Mouse (Mus musculus): ENCODE results near the gene Rabgap1. TPM values are rescaled to one million over a fixed set of nuclear protein-coding genes. Genes with fewer than 3 reads are reported as not detected.

The Rabgap1 gene
- polyA plus RNA-seq, 1 experiment from 2014 or later = 13.4 TPM

DNA sequence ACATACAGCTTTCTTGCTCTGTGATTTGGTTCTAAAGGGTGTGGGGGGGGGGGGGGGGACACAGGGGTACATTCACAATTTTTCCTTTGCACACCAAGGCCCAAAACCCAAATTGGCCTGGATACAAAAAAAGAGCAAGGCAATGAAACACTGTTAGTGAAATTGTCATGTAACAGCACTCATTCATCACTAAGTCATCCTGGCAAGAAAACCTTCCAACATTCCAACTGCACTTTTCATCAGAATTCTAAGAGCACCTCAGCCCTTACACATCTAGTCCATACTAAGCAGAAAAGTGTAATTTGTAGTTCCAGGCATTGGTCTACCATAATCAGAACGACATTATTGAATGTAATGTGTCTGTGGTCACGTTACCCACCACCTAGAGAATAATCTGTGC, 129.1 kb downstream of the Rabgap1 start:
- WGBS (ENCODE audit: insufficient replicate concordance) = 85% methylated on average over 2 of the region's 2 CpGs
- Histone ChIP-seq H3K9me3 (replicated peaks) (no peaks in the 10 kb centered on the region), H3K4me1 (no peaks in the 10 kb centered on the region), H3K36me3 (peaks cover 21% of the 10 kb centered on the region), H3K4me2 (no peak overlapping the region), H3K27ac (no peak overlapping the region), H3K4me3 (no peak overlapping the region), H3K9ac (no peak overlapping the region), H3K27me3 (replicated peaks) (no peaks in the 10 kb centered on the region)
- ATAC-seq = no peak

DNA sequence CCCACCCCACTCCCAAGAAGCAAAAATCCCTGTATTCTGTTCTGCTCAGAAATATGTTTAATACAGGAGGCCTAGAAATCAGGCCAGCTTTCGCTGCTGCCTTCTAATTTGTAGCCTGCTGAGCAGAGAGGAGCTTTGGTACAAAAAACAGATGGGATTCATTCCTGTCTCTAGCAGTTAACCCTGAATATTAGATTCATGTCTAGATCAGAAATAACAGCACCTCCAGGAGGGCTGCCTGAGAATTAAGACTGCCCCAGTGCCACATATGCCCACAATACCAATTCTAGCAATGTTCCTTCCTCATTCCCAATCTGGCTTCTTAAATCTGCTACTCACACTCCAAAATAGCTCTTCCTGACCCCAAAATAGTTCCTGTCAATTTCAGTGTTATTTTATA, 133.6 kb downstream of the Rabgap1 start:
- Histone ChIP-seq H3K27ac (no peak overlapping the region), H3K4me2 (no peak overlapping the region), H3K27me3 (replicated peaks) (no peaks in the 10 kb centered on the region), H3K9ac (no peak overlapping the region), H3K4me3 (no peak overlapping the region), H3K4me1 (no peaks in the 10 kb centered on the region), H3K9me3 (replicated peaks) (no peaks in the 10 kb centered on the region), H3K36me3 (no peaks in the 10 kb centered on the region)
- ATAC-seq = no peak
- 88% methylated on average over 1 of the region's 1 CpGs for WGBS (ENCODE audit: insufficient replicate concordance)

DNA sequence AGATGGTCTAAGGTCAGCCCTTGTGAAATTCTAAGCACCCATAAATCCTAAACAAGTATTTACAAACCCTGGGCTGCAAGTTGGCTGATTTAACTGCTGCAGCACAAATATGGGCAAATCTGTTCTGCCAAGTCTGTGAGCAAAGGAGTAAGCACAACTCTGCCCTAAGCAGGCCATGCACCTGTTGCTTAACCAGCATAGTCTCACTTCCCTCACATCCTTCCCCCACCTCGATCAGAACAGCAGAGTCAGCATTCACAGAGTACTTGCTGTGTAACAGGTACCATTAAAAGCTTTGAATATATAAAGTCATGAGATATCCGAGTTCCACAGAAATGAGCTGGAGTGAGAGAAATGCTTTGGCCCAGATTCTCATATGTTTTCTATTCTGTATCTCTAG, 135.1 kb downstream of the Rabgap1 start:
- Histone ChIP-seq H3K4me1 (no peaks in the 10 kb centered on the region), H3K4me2 (no peak overlapping the region), H3K9me3 (replicated peaks) (no peaks in the 10 kb centered on the region), H3K27me3 (replicated peaks) (no peaks in the 10 kb centered on the region), H3K27ac (no peak overlapping the region), H3K9ac (no peak overlapping the region), H3K4me3 (no peak overlapping the region), H3K36me3 (no peaks in the 10 kb centered on the region)
- WGBS (ENCODE audit: insufficient replicate concordance) = 66% methylated on average over 2 of the region's 2 CpGs
- ATAC-seq = no peak

DNA sequence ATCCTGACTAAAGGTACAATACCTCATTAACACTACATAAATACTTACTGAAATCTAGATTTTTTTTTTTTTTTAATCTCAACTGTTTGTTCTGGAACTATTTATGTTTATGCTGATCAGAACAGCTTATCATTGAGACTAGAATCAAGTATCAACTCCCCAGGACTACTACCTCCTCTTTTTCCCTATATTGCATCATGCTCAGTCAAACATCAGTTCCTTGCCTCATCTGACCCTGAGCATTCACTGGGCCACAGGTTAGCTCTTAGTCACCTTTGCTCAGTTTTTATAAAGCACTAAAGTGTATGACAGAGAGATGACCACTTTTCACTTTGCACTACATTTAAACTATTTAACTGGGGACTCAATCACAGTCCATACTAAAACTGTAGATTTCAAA, 144.8 kb downstream of the Rabgap1 start:
- Histone ChIP-seq H3K9ac (no peak overlapping the region), H3K27ac (no peak overlapping the region), H3K9me3 (replicated peaks) (no peaks in the 10 kb centered on the region), H3K36me3 (peaks cover 7% of the 10 kb centered on the region; the same call in 1 of the 2 replicates), H3K4me3 (no peak overlapping the region), H3K4me2 (no peak overlapping the region), H3K4me1 (no peaks in the 10 kb centered on the region), H3K27me3 (replicated peaks) (no peaks in the 10 kb centered on the region)
- ATAC-seq = no peak

Other genes starting within 250 kb of the Rabgap1 start
- gene Olfr366, start 231.7 kb upstream of the Rabgap1 start, polyA plus RNA-seq (2016; fragmentation: Nextera tagmentation; extraction: Ambion mirVana) = not detected in 2 replicates
- gene Olfr368, start 116.8 kb upstream of the Rabgap1 start, polyA plus RNA-seq (2016; fragmentation: Nextera tagmentation; extraction: Ambion mirVana) = not detected in 2 replicates
- gene Pdcl, start 83.9 kb upstream of the Rabgap1 start, polyA plus RNA-seq (2016; fragmentation: Nextera tagmentation; extraction: Ambion mirVana) = 16.1 and 16.3 TPM in 2 replicates
- gene Rc3h2, start 20.4 kb upstream of the Rabgap1 start, polyA plus RNA-seq (2016; fragmentation: Nextera tagmentation; extraction: Ambion mirVana) = 7.0 and 7.7 TPM in 2 replicates
- 3.3 and 3.4 TPM in 2 replicates for gene Zbtb26, start 144 bp upstream of the Rabgap1 start, polyA plus RNA-seq (2016; fragmentation: Nextera tagmentation; extraction: Ambion mirVana)
- gene Zbtb6, start 108 bp upstream of the Rabgap1 start, polyA plus RNA-seq (2016; fragmentation: Nextera tagmentation; extraction: Ambion mirVana) = 3.3 and 3.6 TPM in 2 replicates
- 0.26 and 0.28 TPM in 2 replicates for gene Gpr21, start 73.1 kb downstream of the Rabgap1 start, polyA plus RNA-seq (2016; fragmentation: Nextera tagmentation; extraction: Ambion mirVana)